Mouse (Mus musculus) intestine, embryonic 16.5 days (tissue): ENCODE results near the gene Cep85l. TPM values are rescaled to one million over a fixed set of nuclear protein-coding genes. Genes with fewer than 3 reads are reported as not detected.

ENCODE experiments used
- ATAC-seq: fragments of 200-750 bp; cut with Nextera tagmentation; 2 replicates; pipeline ENCODE4 v1.8.0; 2017; ENCODE audit warnings: moderate TSS enrichment, moderate library complexity
- H3K27ac ChIP-seq: fragments of 300-500 bp; sonication (generic); 2 replicates; pipeline ENCODE4 v1.5.1; 2014; ENCODE audit warnings: mild to moderate bottlenecking, low read length
- H3K27me3 ChIP-seq: fragments of 300-500 bp; sonication (generic); replicated peaks from 2 replicates; pipeline ENCODE4 v1.6.1; 2014; ENCODE audit warnings: low read length, control low read depth, mixed read lengths; ENCODE audit not compliant: control insufficient read depth, insufficient read depth
- H3K36me3 ChIP-seq: fragments of 300-500 bp; sonication (generic); 2 replicates; pipeline ENCODE4 v1.6.1; 2014; ENCODE audit warnings: low read length, control low read depth; ENCODE audit not compliant: control insufficient read depth, insufficient read depth
- H3K4me1 ChIP-seq: fragments of 300-500 bp; sonication (generic); 2 replicates; pipeline ENCODE4 v1.6.1; 2014; ENCODE audit warnings: low read length, control low read depth, mixed read lengths; ENCODE audit not compliant: control insufficient read depth, insufficient read depth
- H3K4me2 ChIP-seq: fragments of 300-500 bp; sonication (generic); 2 replicates; pipeline ENCODE4 v1.6.1; 2014; ENCODE audit warnings: low read depth, low read length, control low read depth
- H3K4me3 ChIP-seq: fragments of 300-500 bp; sonication (generic); 2 replicates; pipeline ENCODE4 v1.5.1; 2014; ENCODE audit warnings: mild to moderate bottlenecking, low read length
- H3K9ac ChIP-seq: fragments of 300-500 bp; sonication (generic); 2 replicates; pipeline ENCODE4 v1.6.1; 2014; ENCODE audit warnings: low read depth, low read length
- H3K9me3 ChIP-seq: fragments of 300-500 bp; sonication (generic); 2 replicates; pipeline ENCODE4 v1.6.1; 2016; ENCODE audit warnings: low read length, control low read depth; ENCODE audit not compliant: control insufficient read depth
- WGBS: fragments of 180-500 bp; shearing (Covaris S2); extraction: QIAGEN DNeasy Blood & Tissue Kit; methylation state at CpG from one replicate; pipeline ENCODE4 v1.1.7; 2014; 5-methylcytosine and 5-hydroxymethylcytosine counted together
- polyA plus RNA-seq: library from polyadenylated mRNA; unstranded; fragments of >200 nt; fragmentation: Nextera tagmentation; extraction: Ambion mirVana; gene quantifications from 2 replicates; pipeline ENCODE4 v1.2.1, GENCODE M21; 2015

The Cep85l gene
- polyA plus RNA-seq, result 1.3 and 1.8 TPM in 2 replicates

DNA sequence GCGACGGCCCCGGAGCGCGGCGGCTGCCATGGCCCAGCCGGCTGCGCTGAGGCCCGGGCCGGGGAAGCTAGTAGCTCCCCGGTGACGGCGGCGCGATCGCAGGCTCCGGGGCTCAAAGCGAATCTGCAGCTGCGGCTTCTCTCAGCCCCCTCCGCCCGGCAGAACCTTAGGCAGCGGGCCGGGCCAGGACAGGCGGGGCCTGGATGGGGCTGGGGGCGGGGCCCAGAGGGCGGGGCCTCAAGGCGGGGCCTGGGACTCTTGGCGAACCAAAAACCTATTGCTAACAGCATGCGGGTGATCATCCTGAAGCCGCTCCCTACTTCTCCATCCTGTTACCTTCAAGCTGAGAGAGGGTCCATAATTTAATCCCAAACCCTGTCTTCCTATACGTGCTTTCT is at the start of gene Cep85l:
Cep85l (minus strand) TSS at position 239 of the 398 bp plus-strand sequence.
- no peaks in the 10 kb centered on the region for H3K9me3 ChIP-seq
- H3K27ac ChIP-seq, result peak within 1 kb of the TSS; percentile 96
- H3K4me1 ChIP-seq, result peaks cover 3% of the 10 kb centered on the region; the same call in 1 of the 2 replicates
- H3K27me3 ChIP-seq, result no peaks in the 10 kb centered on the region
- peak within 1 kb of the TSS; percentile 95 for H3K9ac ChIP-seq
- no peaks in the 10 kb centered on the region for H3K36me3 ChIP-seq
- ATAC-seq, result peak; percentile 99
- under 1% methylated on average over 31 of the region's 31 CpGs for WGBS
- peak within 1 kb of the TSS; percentile 88 for H3K4me3 ChIP-seq
- H3K4me2 ChIP-seq, result peak within 1 kb of the TSS; percentile 70

DNA sequence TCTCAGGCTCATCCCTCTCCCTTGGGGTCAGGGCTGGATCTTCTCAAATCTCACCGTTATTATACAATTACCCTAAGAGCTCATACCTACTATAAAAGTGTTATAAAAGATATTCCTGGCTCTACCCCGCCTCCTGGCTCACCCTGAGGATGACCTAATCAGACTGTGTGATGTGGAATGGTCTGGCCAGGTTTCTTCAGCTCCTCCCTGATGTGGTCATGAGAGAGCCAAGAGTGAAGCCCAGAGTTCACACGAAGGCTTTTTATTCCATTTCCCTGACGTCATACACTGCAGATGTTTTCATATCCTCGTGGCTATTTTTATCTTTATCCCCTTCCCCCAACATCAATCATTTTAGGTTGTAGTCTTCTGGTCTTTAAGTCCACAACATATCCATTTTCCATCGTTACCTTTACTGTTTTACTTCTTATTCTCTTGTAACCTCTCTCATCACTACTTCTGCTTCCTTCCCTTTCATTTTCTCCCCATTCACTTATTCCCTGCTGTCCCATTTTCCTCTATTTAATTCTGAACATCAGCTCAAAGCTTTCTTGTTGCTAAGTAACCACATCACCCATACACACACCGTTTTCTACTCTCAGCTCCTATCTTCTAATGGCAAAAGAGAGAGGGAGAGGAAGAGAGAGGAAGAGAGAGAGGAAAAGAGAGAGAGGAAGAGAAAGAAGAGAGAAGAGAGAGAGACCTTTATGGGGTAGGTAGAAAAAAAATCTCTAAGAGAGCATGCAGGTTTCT is 49.1 kb upstream of the Cep85l start:
- no peak overlapping the region for H3K4me3 ChIP-seq
- no peak for ATAC-seq
- no peaks in the 10 kb centered on the region for H3K36me3 ChIP-seq
- no peak overlapping the region for H3K9ac ChIP-seq
- no peak overlapping the region for H3K27ac ChIP-seq
- no peaks in the 10 kb centered on the region for H3K27me3 ChIP-seq
- no peak overlapping the region for H3K4me2 ChIP-seq
- no peaks in the 10 kb centered on the region for H3K4me1 ChIP-seq
- no peaks in the 10 kb centered on the region for H3K9me3 ChIP-seq
- 51% methylated on average over 7 of the region's 7 CpGs for WGBS

- Histone ChIP-seq H3K4me1 (no peaks in the 10 kb centered on the region), H3K4me2 (no peak overlapping the region), H3K4me3 (no peak overlapping the region), H3K27me3 (no peaks in the 10 kb centered on the region), H3K27ac (no peak overlapping the region), H3K36me3 (no peaks in the 10 kb centered on the region), H3K9me3 (no peaks in the 10 kb centered on the region), H3K9ac (no peak overlapping the region)
- 89% methylated on average over 2 of the region's 2 CpGs for WGBS
- no peak for ATAC-seq
These were observed 46.8 kb upstream of the Cep85l start for GRCm38 (mm10) chr10:53426524-53426923.

DNA sequence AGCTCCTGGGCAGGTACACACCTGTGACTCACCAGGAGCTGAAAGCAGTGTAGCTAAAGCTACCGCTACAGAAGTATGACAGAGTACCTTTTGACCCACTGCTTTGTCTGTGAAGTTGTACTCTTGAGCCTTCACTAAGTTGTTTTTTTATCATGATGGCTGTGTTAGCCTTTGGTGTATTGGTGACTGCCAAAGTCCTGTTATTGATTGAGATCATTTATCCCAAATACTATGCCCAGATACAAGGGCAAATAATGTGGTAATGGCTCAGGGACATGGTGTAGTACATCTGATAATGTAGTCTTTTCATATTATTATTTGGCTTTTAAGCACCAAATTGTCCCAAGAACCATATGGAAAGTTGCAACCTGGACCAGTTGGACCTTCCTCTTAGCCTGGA is 43.3 kb upstream of the Cep85l start:
- no peak overlapping the region for H3K4me2 ChIP-seq
- no peaks in the 10 kb centered on the region for H3K4me1 ChIP-seq
- H3K27ac ChIP-seq, result no peak overlapping the region
- no peak overlapping the region for H3K4me3 ChIP-seq
- ATAC-seq, result no peak
- no peaks in the 10 kb centered on the region for H3K9me3 ChIP-seq
- H3K36me3 ChIP-seq, result no peaks in the 10 kb centered on the region
- no peaks in the 10 kb centered on the region for H3K27me3 ChIP-seq
- WGBS, result 88% methylated on average over 1 of the region's 1 CpGs
- no peak overlapping the region for H3K9ac ChIP-seq

DNA sequence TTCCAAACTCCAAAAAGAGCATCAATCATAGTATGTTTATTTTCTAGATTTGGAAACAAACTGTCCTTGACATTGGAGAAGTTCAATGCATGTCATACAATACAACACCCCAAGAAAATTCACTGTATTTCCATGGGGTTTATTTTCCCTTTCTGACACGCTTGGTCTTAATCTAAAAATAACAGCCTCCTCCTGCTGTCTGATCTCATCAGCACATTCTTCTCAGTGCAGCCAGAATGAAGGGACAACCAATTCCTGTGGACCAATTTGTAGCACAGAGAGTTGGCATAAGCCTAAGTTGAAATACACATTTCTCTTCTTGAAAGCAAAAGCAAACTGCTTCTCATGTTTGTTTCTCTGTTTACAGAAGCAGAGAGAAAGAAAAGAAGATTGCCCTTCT is 42.5 kb upstream of the Cep85l start:
- no peaks in the 10 kb centered on the region for H3K36me3 ChIP-seq
- no peak overlapping the region for H3K9ac ChIP-seq
- no peaks in the 10 kb centered on the region for H3K27me3 ChIP-seq
- 36% methylated on average over 1 of the region's 1 CpGs for WGBS
- no peaks in the 10 kb centered on the region for H3K4me1 ChIP-seq
- H3K4me2 ChIP-seq, result no peak overlapping the region
- H3K9me3 ChIP-seq, result no peaks in the 10 kb centered on the region
- H3K4me3 ChIP-seq, result no peak overlapping the region
- no peak for ATAC-seq
- no peak overlapping the region for H3K27ac ChIP-seq

DNA sequence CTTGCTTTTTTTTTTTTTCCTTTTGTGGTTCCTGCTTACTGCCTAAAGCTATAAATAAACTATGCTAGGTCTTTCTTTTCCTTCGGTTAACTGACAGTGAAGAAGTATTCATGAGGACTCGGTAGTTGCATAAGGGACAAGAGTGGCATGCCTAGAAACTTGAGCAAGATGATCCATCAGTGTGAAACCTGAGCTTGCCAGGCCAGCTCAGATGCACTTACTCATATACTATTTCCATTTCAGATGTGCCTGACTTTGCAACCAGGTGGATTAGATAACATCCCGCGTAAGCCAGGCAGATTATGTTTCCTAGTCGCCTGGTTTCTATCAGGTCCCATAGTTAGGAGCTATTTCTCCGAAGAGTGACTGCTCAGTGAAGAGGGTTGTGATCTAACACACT is 41.9 kb upstream of the Cep85l start:
- Histone ChIP-seq H3K4me3 (no peak overlapping the region), H3K4me2 (no peak overlapping the region), H3K27ac (no peak overlapping the region), H3K36me3 (no peaks in the 10 kb centered on the region), H3K27me3 (no peaks in the 10 kb centered on the region), H3K4me1 (no peaks in the 10 kb centered on the region), H3K9me3 (no peaks in the 10 kb centered on the region), H3K9ac (no peak overlapping the region)
- 64% methylated on average over 6 of the region's 6 CpGs for WGBS
- ATAC-seq, result no peak

GRCm38 (mm10) chr10:53420069-53420468 is 40.3 kb upstream of the Cep85l start:
- Histone ChIP-seq H3K4me3 (no peak overlapping the region), H3K27me3 (no peaks in the 10 kb centered on the region), H3K9ac (no peak overlapping the region), H3K9me3 (no peaks in the 10 kb centered on the region), H3K4me2 (no peak overlapping the region), H3K36me3 (no peaks in the 10 kb centered on the region), H3K27ac (no peak overlapping the region), H3K4me1 (no peaks in the 10 kb centered on the region)
- ATAC-seq, result no peak

GRCm38 (mm10) chr10:53419139-53419935 is 39.6 kb upstream of the Cep85l start:
- no peaks in the 10 kb centered on the region for H3K27me3 ChIP-seq
- 68% methylated on average over 4 of the region's 4 CpGs for WGBS
- H3K4me3 ChIP-seq, result no peak overlapping the region
- no peaks in the 10 kb centered on the region for H3K4me1 ChIP-seq
- no peaks in the 10 kb centered on the region for H3K9me3 ChIP-seq
- no peak overlapping the region for H3K4me2 ChIP-seq
- no peaks in the 10 kb centered on the region for H3K36me3 ChIP-seq
- H3K27ac ChIP-seq, result no peak overlapping the region
- no peak for ATAC-seq
- H3K9ac ChIP-seq, result no peak overlapping the region

GRCm38 (mm10) chr10:53417015-53417414 is 37.3 kb upstream of the Cep85l start:
- 59% methylated on average over 2 of the region's 2 CpGs for WGBS
- H3K9ac ChIP-seq, result no peak overlapping the region

More at GRCm38 (mm10) chr10:53417015-53417414, 37.3 kb upstream of the Cep85l start:
- H3K4me1 ChIP-seq, result no peaks in the 10 kb centered on the region
- H3K4me3 ChIP-seq, result no peak overlapping the region
- H3K36me3 ChIP-seq, result no peaks in the 10 kb centered on the region
- no peak overlapping the region for H3K27ac ChIP-seq
- H3K27me3 ChIP-seq, result no peaks in the 10 kb centered on the region
- ATAC-seq, result no peak
- H3K9me3 ChIP-seq, result no peaks in the 10 kb centered on the region
- H3K4me2 ChIP-seq, result no peak overlapping the region
